Mouse (Mus musculus): ENCODE results near the gene Mrpl38. TPM values are rescaled to one million over a fixed set of nuclear protein-coding genes. Genes with fewer than 3 reads are reported as not detected.
A peak's percentile ranks its signal among the peaks of the same experiment; 100 is the strongest.

Mrpl38 gene
- polyA plus RNA-seq, 1 experiment from 2014 or later: 110 TPM

- no peaks in the 10 kb centered on the region for H3K27me3 ChIP-seq (replicated peaks; ENCODE audit: control insufficient read depth, insufficient read depth, low read length)
Observed at GRCm38 (mm10) chr11:116170003-116170800, 31.5 kb upstream of the Mrpl38 start.

GRCm38 (mm10) chr11:116169214-116169613 is 30.5 kb upstream of the Mrpl38 start:
- WGBS: 89% methylated on average over 3 of the region's 3 CpGs
- no peak overlapping the region for H3K4me3 ChIP-seq (ENCODE audit: low read length)
- H3K36me3 ChIP-seq (ENCODE audit: control insufficient read depth, insufficient read depth, low read length): 0 out of 2 replicates have a peak, but pooled peaks cover 2% of the 10 kb centered on the region
- ATAC-seq: no peak
- H3K27ac ChIP-seq (ENCODE audit: low read length): no peak overlapping the region
- H3K27me3 ChIP-seq (replicated peaks; ENCODE audit: control insufficient read depth, insufficient read depth, low read length): no peaks in the 10 kb centered on the region
- no peak overlapping the region for H3K4me2 ChIP-seq (ENCODE audit: low read depth, low read length)
- H3K9ac ChIP-seq (ENCODE audit: low read depth, low read length): no peak overlapping the region
- H3K9me3 ChIP-seq (ENCODE audit: control insufficient read depth, low read length): no peaks in the 10 kb centered on the region
- H3K4me1 ChIP-seq (ENCODE audit: control insufficient read depth, insufficient read depth, low read length): peaks cover 7% of the 10 kb centered on the region

More at GRCm38 (mm10) chr11:116170003-116170800, 31.5 kb upstream of the Mrpl38 start:
- Histone ChIP-seq H3K9me3 (ENCODE audit: control insufficient read depth, low read length) (no peaks in the 10 kb centered on the region), H3K4me2 (ENCODE audit: low read depth, low read length) (no peak overlapping the region), H3K4me3 (ENCODE audit: low read length) (no peak overlapping the region), H3K4me1 (ENCODE audit: control insufficient read depth, insufficient read depth, low read length) (peaks cover 7% of the 10 kb centered on the region), H3K27ac (ENCODE audit: low read length) (no peak overlapping the region), H3K9ac (ENCODE audit: low read depth, low read length) (no peak overlapping the region), H3K36me3 (ENCODE audit: control insufficient read depth, insufficient read depth, low read length) (peaks cover 7% of the 10 kb centered on the region; the same call in 1 of the 2 replicates)
- WGBS: 75% methylated on average over 5 of the region's 5 CpGs
- no peak for ATAC-seq

- Histone ChIP-seq H3K9me3 (ENCODE audit: control insufficient read depth, low read length) (no peaks in the 10 kb centered on the region), H3K36me3 (ENCODE audit: control insufficient read depth, insufficient read depth, low read length) (0 out of 2 replicates have a peak, but pooled peaks cover 2% of the 10 kb centered on the region), H3K4me1 (ENCODE audit: control insufficient read depth, insufficient read depth, low read length) (peaks cover 7% of the 10 kb centered on the region), H3K9ac (ENCODE audit: low read depth, low read length) (peak within 1 kb of the TSS; percentile 85), H3K4me2 (ENCODE audit: low read depth, low read length) (peak within 1 kb of the TSS; percentile 85), H3K27ac (ENCODE audit: low read length) (peak within 1 kb of the TSS; percentile 95), H3K4me3 (ENCODE audit: low read length) (peak within 1 kb of the TSS; percentile 83), H3K27me3 (replicated peaks; ENCODE audit: control insufficient read depth, insufficient read depth, low read length) (no peaks in the 10 kb centered on the region)
- peak; percentile 98 for ATAC-seq
- WGBS: under 1% methylated on average over 40 of the region's 40 CpGs
Observed at GRCm38 (mm10) chr11:116167884-116168439, 29.3 kb upstream of the Mrpl38 start, which contains the start of gene Fbf1. Gene Fbf1, minus strand, starts transcription at chr11:116168166.

- ATAC-seq: 0 out of 2 replicates have a peak, but pooled peaks have one; percentile 14
- Histone ChIP-seq H3K9ac (ENCODE audit: low read depth, low read length) (peak overlapping the region; percentile 85), H3K4me2 (ENCODE audit: low read depth, low read length) (peak overlapping the region; percentile 85), H3K4me3 (ENCODE audit: low read length) (peak overlapping the region; percentile 83), H3K36me3 (ENCODE audit: control insufficient read depth, insufficient read depth, low read length) (0 out of 2 replicates have a peak, but pooled peaks cover 1% of the 10 kb centered on the region), H3K9me3 (ENCODE audit: control insufficient read depth, low read length) (no peaks in the 10 kb centered on the region), H3K27me3 (replicated peaks; ENCODE audit: control insufficient read depth, insufficient read depth, low read length) (no peaks in the 10 kb centered on the region), H3K27ac (ENCODE audit: low read length) (peak overlapping the region; percentile 95), H3K4me1 (ENCODE audit: control insufficient read depth, insufficient read depth, low read length) (peaks cover 7% of the 10 kb centered on the region)
- WGBS: 4% methylated on average over 6 of the region's 6 CpGs
Observed at GRCm38 (mm10) chr11:116167232-116167631, 28.6 kb upstream of the Mrpl38 start.

GRCm38 (mm10) chr11:116163002-116163401 is 24.3 kb upstream of the Mrpl38 start:
- 46% methylated on average over 9 of the region's 9 CpGs for WGBS
- no peaks in the 10 kb centered on the region for H3K9me3 ChIP-seq (ENCODE audit: control insufficient read depth, low read length)
- no peak overlapping the region for H3K4me3 ChIP-seq (ENCODE audit: low read length)
- H3K9ac ChIP-seq (ENCODE audit: low read depth, low read length): no peak overlapping the region
- no peak for ATAC-seq
- peaks cover 7% of the 10 kb centered on the region for H3K4me1 ChIP-seq (ENCODE audit: control insufficient read depth, insufficient read depth, low read length)
- H3K27ac ChIP-seq (ENCODE audit: low read length): no peak overlapping the region
- no peak overlapping the region for H3K4me2 ChIP-seq (ENCODE audit: low read depth, low read length)
- no peaks in the 10 kb centered on the region for H3K36me3 ChIP-seq (ENCODE audit: control insufficient read depth, insufficient read depth, low read length)
- no peaks in the 10 kb centered on the region for H3K27me3 ChIP-seq (replicated peaks; ENCODE audit: control insufficient read depth, insufficient read depth, low read length)

- H3K9ac ChIP-seq (ENCODE audit: low read depth, low read length): no peak overlapping the region
- H3K9me3 ChIP-seq (ENCODE audit: control insufficient read depth, low read length): no peaks in the 10 kb centered on the region
- no peak overlapping the region for H3K4me2 ChIP-seq (ENCODE audit: low read depth, low read length)
- no peak for ATAC-seq
- H3K27me3 ChIP-seq (replicated peaks; ENCODE audit: control insufficient read depth, insufficient read depth, low read length): no peaks in the 10 kb centered on the region
- peaks cover 7% of the 10 kb centered on the region for H3K4me1 ChIP-seq (ENCODE audit: control insufficient read depth, insufficient read depth, low read length)
- H3K36me3 ChIP-seq (ENCODE audit: control insufficient read depth, insufficient read depth, low read length): no peaks in the 10 kb centered on the region
- no peak overlapping the region for H3K4me3 ChIP-seq (ENCODE audit: low read length)
- 68% methylated on average over 10 of the region's 10 CpGs for WGBS
- no peak overlapping the region for H3K27ac ChIP-seq (ENCODE audit: low read length)
Observed at GRCm38 (mm10) chr11:116162146-116162545, 23.5 kb upstream of the Mrpl38 start.

GRCm38 (mm10) chr11:116161312-116161711 is 22.6 kb upstream of the Mrpl38 start:
- Histone ChIP-seq H3K4me3 (ENCODE audit: low read length) (no peak overlapping the region), H3K9ac (ENCODE audit: low read depth, low read length) (no peak overlapping the region), H3K9me3 (ENCODE audit: control insufficient read depth, low read length) (no peaks in the 10 kb centered on the region), H3K4me1 (ENCODE audit: control insufficient read depth, insufficient read depth, low read length) (peaks cover 1% of the 10 kb centered on the region), H3K4me2 (ENCODE audit: low read depth, low read length) (no peak overlapping the region), H3K36me3 (ENCODE audit: control insufficient read depth, insufficient read depth, low read length) (no peaks in the 10 kb centered on the region), H3K27ac (ENCODE audit: low read length) (no peak overlapping the region), H3K27me3 (replicated peaks; ENCODE audit: control insufficient read depth, insufficient read depth, low read length) (no peaks in the 10 kb centered on the region)
- no peak for ATAC-seq
- 44% methylated on average over 12 of the region's 12 CpGs for WGBS

GRCm38 (mm10) chr11:116150960-116151359 is 12.3 kb upstream of the Mrpl38 start:
- no peak for ATAC-seq
- H3K9ac ChIP-seq (ENCODE audit: low read depth, low read length): no peak overlapping the region
- peaks cover 30% of the 10 kb centered on the region for H3K36me3 ChIP-seq (ENCODE audit: control insufficient read depth, insufficient read depth, low read length)
- no peaks in the 10 kb centered on the region for H3K9me3 ChIP-seq (ENCODE audit: control insufficient read depth, low read length)
- H3K4me3 ChIP-seq (ENCODE audit: low read length): no peak overlapping the region
- 91% methylated on average over 2 of the region's 2 CpGs for WGBS
- no peak overlapping the region for H3K27ac ChIP-seq (ENCODE audit: low read length)
- no peaks in the 10 kb centered on the region for H3K27me3 ChIP-seq (replicated peaks; ENCODE audit: control insufficient read depth, insufficient read depth, low read length)
- H3K4me1 ChIP-seq (ENCODE audit: control insufficient read depth, insufficient read depth, low read length): no peaks in the 10 kb centered on the region
- no peak overlapping the region for H3K4me2 ChIP-seq (ENCODE audit: low read depth, low read length)

GRCm38 (mm10) chr11:116149341-116149740 is 10.7 kb upstream of the Mrpl38 start:
- H3K4me3 ChIP-seq (ENCODE audit: low read length): no peak overlapping the region
- 83% methylated on average over 6 of the region's 6 CpGs for WGBS
- no peak overlapping the region for H3K4me2 ChIP-seq (ENCODE audit: low read depth, low read length)
- H3K9ac ChIP-seq (ENCODE audit: low read depth, low read length): no peak overlapping the region
- H3K27ac ChIP-seq (ENCODE audit: low read length): no peak overlapping the region
- no peaks in the 10 kb centered on the region for H3K27me3 ChIP-seq (replicated peaks; ENCODE audit: control insufficient read depth, insufficient read depth, low read length)
- no peaks in the 10 kb centered on the region for H3K4me1 ChIP-seq (ENCODE audit: control insufficient read depth, insufficient read depth, low read length)
- peaks cover 28% of the 10 kb centered on the region for H3K36me3 ChIP-seq (ENCODE audit: control insufficient read depth, insufficient read depth, low read length)
- ATAC-seq: no peak
- H3K9me3 ChIP-seq (ENCODE audit: control insufficient read depth, low read length): no peaks in the 10 kb centered on the region
